Mouse (Mus musculus) ES-E14 (cell line): Measurements from ENCODE around the gene Hcrt. TPM values are rescaled to one million over a fixed set of nuclear protein-coding genes. Genes with fewer than 3 reads are reported as not detected.
"Not testable (repeated sequence)": the region's sequence is repeated elsewhere in the genome, so short reads cannot be mapped to it uniquely, and the experiment has no call there.

Experiments used
- DNase-seq: peaks from one replicate; pipeline ENCODE4 v3.0.0-alpha.2; 2013; ENCODE audit warnings: low read depth, low spot score
- H3K27ac ChIP-seq: 2 replicates; pipeline ENCODE4 v1.5.1; 2012; ENCODE audit warnings: low read depth, mild to moderate bottlenecking, low read length, moderate library complexity, mixed read lengths; ENCODE audit not compliant: poor library complexity, insufficient read depth, severe bottlenecking
- H3K36me3 ChIP-seq: 2 replicates; pipeline ENCODE4 v1.6.1; 2012; ENCODE audit warnings: mild to moderate bottlenecking, low read length, moderate library complexity, mixed read lengths; ENCODE audit not compliant: control insufficient read depth, poor library complexity, insufficient read depth, severe bottlenecking
- H3K4me1 ChIP-seq, 2 experiments: fragments of 150-350 bp in 1 of 2; sonication (generic) in 1 of 2; 2 replicates each; pipeline ENCODE4 v1.6.1; 2012; ENCODE audit warnings: low read length in 2 of 2, mild to moderate bottlenecking in 1 of 2, mixed read lengths in 1 of 2; ENCODE audit not compliant: control insufficient read depth in 2 of 2, insufficient read depth in 2 of 2, poor library complexity in 1 of 2
- H3K4me3 ChIP-seq, 2 experiments: fragments of 150-350 bp in 1 of 2; sonication (generic) in 1 of 2; 2 replicates each; pipeline ENCODE4 v1.5.1; 2012; ENCODE audit warnings: low read length in 2 of 2, low read depth in 1 of 2, mild to moderate bottlenecking in 1 of 2, mixed read lengths in 1 of 2; ENCODE audit not compliant: insufficient read depth in 1 of 2, poor library complexity in 1 of 2, severe bottlenecking in 1 of 2
- H3K9ac ChIP-seq: 2 replicates; pipeline ENCODE4 v1.6.1; 2012; ENCODE audit warnings: low read depth, mild to moderate bottlenecking, low read length, mixed read lengths; ENCODE audit not compliant: poor library complexity, insufficient read depth, severe bottlenecking
- H3K9me3 ChIP-seq: fragments of 150-350 bp; sonication (generic); 2 replicates; pipeline ENCODE4 v1.6.1; 2012; ENCODE audit warnings: low read depth, mild to moderate bottlenecking, low read length; ENCODE audit not compliant: control insufficient read depth, insufficient read depth
- CHD2 ChIP-seq: IDR thresholded peaks from 2 replicates; pipeline ENCODE4 v1.6.1; 2014; ENCODE audit warnings: mild to moderate bottlenecking, low read depth, low read length, inconsistent platforms
- HCFC1 ChIP-seq: IDR thresholded peaks from 2 replicates; pipeline ENCODE4 v1.6.1; 2012; ENCODE audit warnings: low read length, inconsistent platforms, borderline replicate concordance; ENCODE audit not compliant: insufficient read depth
- MAFK ChIP-seq: IDR thresholded peaks from 2 replicates; pipeline ENCODE4 v1.6.1; 2014; ENCODE audit warnings: mild to moderate bottlenecking, low read depth, low read length, inconsistent platforms; ENCODE audit not compliant: insufficient read depth
- ZC3H11A ChIP-seq: IDR thresholded peaks from 2 replicates; pipeline ENCODE4 v1.6.1; 2012; ENCODE audit warnings: low read depth, mild to moderate bottlenecking, inconsistent platforms, low read length, borderline replicate concordance
- ZNF384 ChIP-seq: IDR thresholded peaks from 2 replicates; pipeline ENCODE4 v1.6.1; 2012; ENCODE audit warnings: low read depth, low read length, inconsistent platforms
- in situ Hi-C, 2 experiments: fragments of 600-800 bp; cut with MboI; formaldehyde crosslinking; loops; one replicate each; pipeline ENCODE4 v1.15.1; 2025; ENCODE audit warnings: low sequenced_read_pairs in 2 of 2, inconsistent platforms in 1 of 2; ENCODE audit not compliant: unreplicated experiment in 2 of 2
- total RNA-seq: library from RNA; depleted of rRNA; stranded (reverse); fragments of 300-350 nt; gene quantifications from 2 replicates; pipeline ENCODE4 v1.2.3, GENCODE M21; 2012

Gene Hcrt
- total RNA-seq, 1 experiment, result not detected

- TF ChIP-seq MAFK (no peak), CHD2 (no peak), ZC3H11A (no peak), ZNF384 (no peak), HCFC1 (no peak)
- DNase-seq, result no peak
- no peaks in the 10 kb centered on the region for H3K4me1 ChIP-seq
- no peak overlapping the region for H3K4me3 ChIP-seq
- H3K27ac ChIP-seq, result no peak overlapping the region
- no peak overlapping the region for H3K9ac ChIP-seq
- no peaks in the 10 kb centered on the region for H3K36me3 ChIP-seq
- H3K9me3 ChIP-seq, result no peaks in the 10 kb centered on the region
- in situ Hi-C loops, result no loop called here
Observed at GRCm38 (mm10) chr11:100791457-100792049, 28.8 kb upstream of the Hcrt start.

- H3K27ac ChIP-seq, H3K9me3 ChIP-seq, H3K9ac ChIP-seq, in situ Hi-C loops, H3K4me3 ChIP-seq, DNase-seq, H3K36me3 ChIP-seq, H3K4me1 ChIP-seq: not testable (repeated sequence)
Observed at GRCm38 (mm10) chr11:100790644-100791043, 27.9 kb upstream of the Hcrt start.

- H3K9ac ChIP-seq, result no peak overlapping the region
- no peaks in the 10 kb centered on the region for H3K4me1 ChIP-seq
- no peak overlapping the region for H3K27ac ChIP-seq
- in situ Hi-C loops, result no loop called here
- TF ChIP-seq MAFK (no peak), HCFC1 (no peak), ZNF384 (no peak), CHD2 (no peak), ZC3H11A (no peak)
- DNase-seq, result no peak
- no peaks in the 10 kb centered on the region for H3K9me3 ChIP-seq
- H3K4me3 ChIP-seq, result no peak overlapping the region
- no peaks in the 10 kb centered on the region for H3K36me3 ChIP-seq
Observed at GRCm38 (mm10) chr11:100789702-100790101, 27.0 kb upstream of the Hcrt start.

- TF ChIP-seq MAFK, result no peak
- no peak for TF ChIP-seq ZC3H11A
- TF ChIP-seq HCFC1, result no peak
- no peak for TF ChIP-seq ZNF384
- no peak for TF ChIP-seq CHD2
- H3K36me3 ChIP-seq, result no peaks in the 10 kb centered on the region
- in situ Hi-C loops, result no loop called here
- H3K4me1 ChIP-seq, result peaks cover 4 to 19% of the 10 kb centered on the region in 2 experiments; a peak in 3 of 4 replicates
- H3K9me3 ChIP-seq, result no peaks in the 10 kb centered on the region
- no peak overlapping the region for H3K27ac ChIP-seq
- no peak overlapping the region for H3K9ac ChIP-seq
- H3K4me3 ChIP-seq, result no peak overlapping the region
- no peak for DNase-seq
Observed at GRCm38 (mm10) chr11:100785774-100786173, 23.0 kb upstream of the Hcrt start.

- no peak for TF ChIP-seq HCFC1
- no peak for TF ChIP-seq CHD2
- no peak for TF ChIP-seq MAFK
- no peak for TF ChIP-seq ZNF384
- no peak for TF ChIP-seq ZC3H11A
- in situ Hi-C loops, result no loop called here
- Histone ChIP-seq H3K4me3 (no peak overlapping the region), H3K27ac (no peak overlapping the region), H3K36me3 (no peaks in the 10 kb centered on the region), H3K4me1 (peaks cover 4 to 19% of the 10 kb centered on the region in 2 experiments; a peak in 3 of 4 replicates), H3K9ac (no peak overlapping the region), H3K9me3 (no peaks in the 10 kb centered on the region)
- DNase-seq, result no peak
Observed at GRCm38 (mm10) chr11:100784286-100784685, 21.6 kb upstream of the Hcrt start.
